Mouse (Mus musculus): Measurements from ENCODE around the gene Adgrd1. TPM values are rescaled to one million over a fixed set of nuclear protein-coding genes. Genes with fewer than 3 reads are reported as not detected.

The Adgrd1 gene
- polyA plus RNA-seq, 1 experiment from 2014 or later = 1.1 TPM

- peaks cover 8% of the 10 kb centered on the region for H3K4me1 ChIP-seq
- H3K4me2 ChIP-seq = no peak overlapping the region
- no peak overlapping the region for H3K9ac ChIP-seq
- no peaks in the 10 kb centered on the region for H3K36me3 ChIP-seq
- ATAC-seq (ENCODE audit: insufficient number of reproducible peaks, insufficient read depth, low FRiP score, low TSS enrichment, low read depth) = no peak
- no peak overlapping the region for H3K4me3 ChIP-seq
- no peaks in the 10 kb centered on the region for H3K27me3 ChIP-seq
- H3K9me3 ChIP-seq = no peaks in the 10 kb centered on the region
- WGBS = 66% methylated on average over 5 of the region's 5 CpGs
- no peak overlapping the region for H3K27ac ChIP-seq
Observed at GRCm38 (mm10) chr5:129094236-129094635, 2.3 kb upstream of the Adgrd1 start.

- ATAC-seq (ENCODE audit: insufficient number of reproducible peaks, insufficient read depth, low FRiP score, low TSS enrichment, low read depth) = no peak
- no peak overlapping the region for H3K4me3 ChIP-seq
Observed at GRCm38 (mm10) chr5:129104043-129104442, 7.5 kb downstream of the Adgrd1 start.

GRCm38 (mm10) chr5:129111729-129112128 is 15.2 kb downstream of the Adgrd1 start:
- H3K4me2 ChIP-seq = no peak overlapping the region
- no peak overlapping the region for H3K27ac ChIP-seq
- ATAC-seq (ENCODE audit: insufficient number of reproducible peaks, insufficient read depth, low FRiP score, low TSS enrichment, low read depth) = no peak
- H3K27me3 ChIP-seq = peaks cover 3% of the 10 kb centered on the region; the same call in 1 of the 2 replicates
- H3K9me3 ChIP-seq = no peaks in the 10 kb centered on the region
- H3K4me1 ChIP-seq = peaks cover 10% of the 10 kb centered on the region
- no peak overlapping the region for H3K4me3 ChIP-seq
- H3K9ac ChIP-seq = no peak overlapping the region
- 69% methylated on average over 8 of the region's 8 CpGs for WGBS
- no peaks in the 10 kb centered on the region for H3K36me3 ChIP-seq

More at GRCm38 (mm10) chr5:129104043-129104442, 7.5 kb downstream of the Adgrd1 start:
- no peaks in the 10 kb centered on the region for H3K27me3 ChIP-seq
- H3K4me1 ChIP-seq = 0 out of 2 replicates have a peak, but pooled peaks cover 2% of the 10 kb centered on the region
- 31% methylated on average over 4 of the region's 4 CpGs for WGBS
- no peak overlapping the region for H3K27ac ChIP-seq
- no peak overlapping the region for H3K9ac ChIP-seq
- H3K36me3 ChIP-seq = no peaks in the 10 kb centered on the region
- no peaks in the 10 kb centered on the region for H3K9me3 ChIP-seq
- H3K4me2 ChIP-seq = no peak overlapping the region

- Histone ChIP-seq H3K36me3 (no peaks in the 10 kb centered on the region), H3K4me1 (peaks cover 8% of the 10 kb centered on the region), H3K27ac (no peak overlapping the region), H3K4me3 (no peak overlapping the region), H3K9ac (no peak overlapping the region), H3K27me3 (peaks cover 3% of the 10 kb centered on the region; the same call in 1 of the 2 replicates), H3K4me2 (no peak overlapping the region), H3K9me3 (no peaks in the 10 kb centered on the region)
- ATAC-seq (ENCODE audit: insufficient number of reproducible peaks, insufficient read depth, low FRiP score, low TSS enrichment, low read depth) = no peak
- 61% methylated on average over 13 of the region's 13 CpGs for WGBS
Observed at GRCm38 (mm10) chr5:129113741-129114476, 17.4 kb downstream of the Adgrd1 start.

- H3K27ac ChIP-seq = no peak overlapping the region
- no peaks in the 10 kb centered on the region for H3K36me3 ChIP-seq
- H3K9ac ChIP-seq = no peak overlapping the region
- H3K4me2 ChIP-seq = no peak overlapping the region
- H3K9me3 ChIP-seq = no peaks in the 10 kb centered on the region
- H3K4me3 ChIP-seq = no peak overlapping the region
- ATAC-seq (ENCODE audit: insufficient number of reproducible peaks, insufficient read depth, low FRiP score, low TSS enrichment, low read depth) = no peak; the same call in 1 of the 2 replicates
- WGBS = 78% methylated on average over 8 of the region's 8 CpGs
- no peaks in the 10 kb centered on the region for H3K27me3 ChIP-seq
- H3K4me1 ChIP-seq = peaks cover 4% of the 10 kb centered on the region; the same call in 1 of the 2 replicates
Observed at GRCm38 (mm10) chr5:129116299-129116698, 19.7 kb downstream of the Adgrd1 start.

GRCm38 (mm10) chr5:129117593-129118113 is 21.1 kb downstream of the Adgrd1 start:
- WGBS = 82% methylated on average over 4 of the region's 4 CpGs
- H3K4me1 ChIP-seq = peaks cover 4% of the 10 kb centered on the region; the same call in 1 of the 2 replicates
- no peak overlapping the region for H3K9ac ChIP-seq
- no peaks in the 10 kb centered on the region for H3K27me3 ChIP-seq
- H3K9me3 ChIP-seq = no peaks in the 10 kb centered on the region
- ATAC-seq (ENCODE audit: insufficient number of reproducible peaks, insufficient read depth, low FRiP score, low TSS enrichment, low read depth) = no peak
- H3K4me3 ChIP-seq = no peak overlapping the region
- no peaks in the 10 kb centered on the region for H3K36me3 ChIP-seq
- no peak overlapping the region for H3K4me2 ChIP-seq
- H3K27ac ChIP-seq = no peak overlapping the region

GRCm38 (mm10) chr5:129118523-129118922 is 22.0 kb downstream of the Adgrd1 start:
- Histone ChIP-seq H3K4me2 (no peak overlapping the region), H3K27me3 (no peaks in the 10 kb centered on the region), H3K27ac (no peak overlapping the region), H3K4me3 (no peak overlapping the region), H3K9ac (no peak overlapping the region), H3K36me3 (no peaks in the 10 kb centered on the region), H3K9me3 (no peaks in the 10 kb centered on the region), H3K4me1 (peaks cover 4% of the 10 kb centered on the region; the same call in 1 of the 2 replicates)
- WGBS = 76% methylated on average over 7 of the region's 7 CpGs
- ATAC-seq (ENCODE audit: insufficient number of reproducible peaks, insufficient read depth, low FRiP score, low TSS enrichment, low read depth) = no peak

- Histone ChIP-seq H3K4me2 (no peak overlapping the region), H3K4me3 (no peak overlapping the region), H3K36me3 (no peaks in the 10 kb centered on the region), H3K27ac (no peak overlapping the region), H3K4me1 (peaks cover 5% of the 10 kb centered on the region), H3K9me3 (no peaks in the 10 kb centered on the region), H3K27me3 (no peaks in the 10 kb centered on the region), H3K9ac (no peak overlapping the region)
- WGBS = 61% methylated on average over 4 of the region's 4 CpGs
- ATAC-seq (ENCODE audit: insufficient number of reproducible peaks, insufficient read depth, low FRiP score, low TSS enrichment, low read depth) = no peak
Observed at GRCm38 (mm10) chr5:129119146-129119545, 22.6 kb downstream of the Adgrd1 start.

- WGBS = 86% methylated on average over 15 of the region's 15 CpGs
- Histone ChIP-seq H3K4me3 (no peak overlapping the region), H3K4me2 (no peak overlapping the region), H3K9ac (no peak overlapping the region), H3K4me1 (peaks cover 13% of the 10 kb centered on the region), H3K9me3 (no peaks in the 10 kb centered on the region), H3K27ac (no peak overlapping the region), H3K36me3 (no peaks in the 10 kb centered on the region), H3K27me3 (no peaks in the 10 kb centered on the region)
- ATAC-seq (ENCODE audit: insufficient number of reproducible peaks, insufficient read depth, low FRiP score, low TSS enrichment, low read depth) = no peak
Observed at GRCm38 (mm10) chr5:129121654-129122285, 25.2 kb downstream of the Adgrd1 start.

- Histone ChIP-seq H3K4me3 (no peak overlapping the region), H3K9ac (no peak overlapping the region), H3K4me1 (peaks cover 13% of the 10 kb centered on the region), H3K4me2 (no peak overlapping the region), H3K27me3 (no peaks in the 10 kb centered on the region), H3K27ac (no peak overlapping the region), H3K36me3 (no peaks in the 10 kb centered on the region), H3K9me3 (no peaks in the 10 kb centered on the region)
- ATAC-seq (ENCODE audit: insufficient number of reproducible peaks, insufficient read depth, low FRiP score, low TSS enrichment, low read depth) = no peak
- 86% methylated on average over 7 of the region's 7 CpGs for WGBS
Observed at GRCm38 (mm10) chr5:129122491-129122890, 25.9 kb downstream of the Adgrd1 start.

- H3K36me3 ChIP-seq = no peaks in the 10 kb centered on the region
- H3K4me3 ChIP-seq = no peak overlapping the region
- no peak overlapping the region; the same call in 1 of the 2 replicates for H3K9ac ChIP-seq
- no peak for ATAC-seq (ENCODE audit: insufficient number of reproducible peaks, insufficient read depth, low FRiP score, low TSS enrichment, low read depth)
- H3K4me2 ChIP-seq = peak overlapping the region; percentile 24; the same call in 1 of the 2 replicates
- H3K4me1 ChIP-seq = peaks cover 13% of the 10 kb centered on the region
- 25% methylated on average over 11 of the region's 11 CpGs for WGBS
- 0 out of 2 replicates have a peak overlapping the region, but pooled peaks have one; percentile 60 for H3K27ac ChIP-seq
- peaks cover 5% of the 10 kb centered on the region; the same call in 1 of the 2 replicates for H3K9me3 ChIP-seq
- H3K27me3 ChIP-seq = no peaks in the 10 kb centered on the region
Observed at GRCm38 (mm10) chr5:129124070-129124828, 27.7 kb downstream of the Adgrd1 start.

All from embryonic facial prominence, embryonic 13.5 days (tissue).